Mouse (Mus musculus) testis, adult 2 months (tissue): ENCODE results near the gene Rpl36al. TPM values are rescaled to one million over a fixed set of nuclear protein-coding genes. Genes with fewer than 3 reads are reported as not detected.
A peak's percentile ranks its signal among the peaks of the same experiment; 100 is the strongest.

Experiments
- H3K27ac ChIP-seq: fragments of 200-500 bp; 2 replicates; pipeline ENCODE4 v1.5.1; 2012; ENCODE audit warnings: low read depth, low read length; ENCODE audit not compliant: control insufficient read depth, insufficient read depth
- H3K27me3 ChIP-seq: fragments of 200-500 bp; 2 replicates; pipeline ENCODE4 v1.6.1; 2012; ENCODE audit warnings: mild to moderate bottlenecking, low read length, moderate library complexity; ENCODE audit not compliant: control insufficient read depth, insufficient read depth
- H3K36me3 ChIP-seq: fragments of 200-500 bp; 2 replicates; pipeline ENCODE4 v1.6.1; 2012; ENCODE audit warnings: mild to moderate bottlenecking, low read length; ENCODE audit not compliant: control insufficient read depth, insufficient read depth
- H3K4me1 ChIP-seq: fragments of 200-500 bp; 2 replicates; pipeline ENCODE4 v1.6.1; 2012; ENCODE audit warnings: low read length; ENCODE audit not compliant: control insufficient read depth, insufficient read depth
- H3K4me3 ChIP-seq: fragments of 200-500 bp; 2 replicates; pipeline ENCODE4 v1.5.1; 2012; ENCODE audit warnings: low read depth, mild to moderate bottlenecking, low read length, moderate library complexity, mixed read lengths; ENCODE audit not compliant: control insufficient read depth
- CTCF ChIP-seq: fragments of 200-500 bp; IDR thresholded peaks from 2 replicates; pipeline ENCODE4 v1.5.1; 2012; ENCODE audit warnings: low read depth, mild to moderate bottlenecking, inconsistent platforms, low read length, moderate library complexity; ENCODE audit not compliant: control insufficient read depth, insufficient read depth, insufficient replicate concordance
- POLR2A ChIP-seq: fragments of 200-500 bp; IDR thresholded peaks from 2 replicates; pipeline ENCODE4 v1.6.1; 2012; ENCODE audit warnings: low read depth, mild to moderate bottlenecking, inconsistent platforms, low read length, moderate library complexity; ENCODE audit not compliant: control insufficient read depth
- polyA plus RNA-seq: library from polyadenylated mRNA; depleted of rRNA; stranded (reverse); fragments of >200 nt; gene quantifications from 2 replicates; pipeline ENCODE4 v1.2.3, GENCODE M21; 2012; rRNA removed

The Rpl36al gene
- polyA plus RNA-seq, 1 experiment: 144 TPM

DNA sequence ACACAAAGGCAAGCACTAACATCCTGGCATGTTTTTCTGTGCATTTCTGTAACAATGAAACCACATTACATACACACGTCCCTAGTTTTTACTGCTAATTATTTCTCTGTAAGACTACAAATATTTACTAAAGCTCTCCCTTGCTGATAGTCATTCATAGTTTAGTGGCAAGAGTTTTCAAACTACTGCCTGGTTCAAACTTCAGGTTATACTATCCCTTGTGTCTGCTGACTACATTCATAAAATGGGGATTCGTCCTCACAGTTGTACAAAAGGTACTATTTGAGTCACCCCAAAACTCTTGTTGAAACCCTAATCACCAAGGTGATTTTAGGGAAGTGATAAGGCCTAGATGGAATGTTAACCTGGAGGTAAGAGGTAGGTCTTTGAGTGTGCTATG, 28.0 kb downstream of the Rpl36al start:
- Histone ChIP-seq H3K36me3 (0 out of 2 replicates have a peak, but pooled peaks cover 1% of the 10 kb centered on the region), H3K27me3 (no peaks in the 10 kb centered on the region), H3K4me3 (no peak overlapping the region), H3K27ac (no peak overlapping the region), H3K4me1 (peaks cover 3% of the 10 kb centered on the region; the same call in 1 of the 2 replicates)
- no peak for TF ChIP-seq CTCF
- TF ChIP-seq POLR2A: no peak

- Histone ChIP-seq H3K27me3 (no peaks in the 10 kb centered on the region), H3K4me3 (no peak overlapping the region), H3K27ac (no peak overlapping the region), H3K36me3 (no peaks in the 10 kb centered on the region), H3K4me1 (no peaks in the 10 kb centered on the region)
- no peak for TF ChIP-seq POLR2A
- no peak for TF ChIP-seq CTCF
These were observed 33.8 kb downstream of the Rpl36al start for GRCm38 (mm10) chr12:69150049-69150448.

- peaks cover 8% of the 10 kb centered on the region for H3K4me1 ChIP-seq
- H3K27ac ChIP-seq: 0 out of 2 replicates have a peak overlapping the region, but pooled peaks have one; percentile 12
- TF ChIP-seq CTCF (no peak), POLR2A (no peak)
- no peak overlapping the region for H3K4me3 ChIP-seq
- no peaks in the 10 kb centered on the region for H3K36me3 ChIP-seq
- H3K27me3 ChIP-seq: no peaks in the 10 kb centered on the region
These were observed 36.6 kb downstream of the Rpl36al start for GRCm38 (mm10) chr12:69147166-69147735.

DNA sequence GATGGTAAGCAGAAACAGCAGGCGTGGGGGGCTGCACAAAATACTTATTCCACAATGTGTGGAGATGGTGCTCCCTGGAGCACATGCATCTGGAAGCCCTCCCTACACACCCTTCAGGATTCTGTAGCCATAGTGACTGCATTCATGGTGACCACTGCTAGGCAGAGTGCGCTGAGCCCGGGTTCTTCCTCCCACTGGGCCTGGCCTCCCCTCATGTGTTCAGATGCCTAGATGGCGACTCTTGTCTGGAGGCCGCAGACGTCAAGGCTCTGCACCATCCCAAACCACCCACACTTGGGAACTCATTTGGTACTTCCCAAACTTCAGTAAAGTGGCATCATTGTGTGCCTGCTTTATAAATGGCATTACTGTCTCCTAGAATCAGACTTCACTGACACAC, 40.4 kb downstream of the Rpl36al start:
- no peaks in the 10 kb centered on the region for H3K27me3 ChIP-seq
- peak; percentile 19; the same call in 1 of the 2 replicates for TF ChIP-seq POLR2A
- TF ChIP-seq CTCF: no peak

DNA sequence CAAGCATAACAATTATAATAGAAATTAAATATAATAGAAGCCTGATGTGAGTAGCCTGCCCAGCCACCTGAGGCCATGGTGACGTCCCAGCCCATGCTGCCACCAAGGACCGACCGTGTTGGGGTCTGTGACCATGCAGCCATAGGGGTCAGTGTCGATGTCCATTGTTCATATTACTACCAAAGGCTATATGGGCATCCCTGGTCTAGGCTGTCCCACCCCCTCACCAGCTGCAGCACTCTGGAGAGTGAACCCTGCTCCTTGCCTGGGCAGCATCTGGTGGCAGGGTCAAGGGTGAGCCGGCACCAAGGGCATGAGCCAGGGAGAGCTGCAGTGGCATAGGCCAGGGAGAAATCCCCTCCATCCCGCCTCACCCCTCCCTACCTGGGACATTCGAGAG, 44.0 kb downstream of the Rpl36al start:
- H3K27ac ChIP-seq: no peak overlapping the region
- no peaks in the 10 kb centered on the region for H3K27me3 ChIP-seq
- no peaks in the 10 kb centered on the region for H3K36me3 ChIP-seq
- TF ChIP-seq CTCF: no peak
- no peak for TF ChIP-seq POLR2A
- H3K4me3 ChIP-seq: no peak overlapping the region
- H3K4me1 ChIP-seq: peaks cover 10% of the 10 kb centered on the region

More for the DNA sequence above, 40.4 kb downstream of the Rpl36al start:
- no peak overlapping the region for H3K27ac ChIP-seq
- no peaks in the 10 kb centered on the region for H3K36me3 ChIP-seq
- no peak overlapping the region for H3K4me3 ChIP-seq
- peaks cover 10% of the 10 kb centered on the region for H3K4me1 ChIP-seq

- Histone ChIP-seq H3K4me3 (no peak overlapping the region), H3K36me3 (no peaks in the 10 kb centered on the region), H3K27ac (no peak overlapping the region), H3K27me3 (no peaks in the 10 kb centered on the region), H3K4me1 (peaks cover 8% of the 10 kb centered on the region)
- no peak for TF ChIP-seq POLR2A
- no peak for TF ChIP-seq CTCF
These were observed 44.7 kb downstream of the Rpl36al start for GRCm38 (mm10) chr12:69139201-69139600.

Other genes with a start within 250 kb of the Rpl36al start
- 1,043 and 1,232 TPM in 2 replicates for gene Rps29, start 24.9 kb downstream of the Rpl36al start, polyA plus RNA-seq
- 2.3 and 3.3 TPM in 2 replicates for gene Lrr1, start 15.3 kb downstream of the Rpl36al start, polyA plus RNA-seq
- 10.2 and 12.0 TPM in 2 replicates for gene Mgat2, start 74 bp upstream of the Rpl36al start, polyA plus RNA-seq
- gene Gm49383, start 13.0 kb upstream of the Rpl36al start, polyA plus RNA-seq: 0.11 TPM in 1 of 2 replicates, not detected in the other
- gene Dnaaf2, start 14.3 kb upstream of the Rpl36al start, polyA plus RNA-seq: 22.3 and 28.3 TPM in 2 replicates
- gene Gm49384, start 20.2 kb upstream of the Rpl36al start, polyA plus RNA-seq: 0.11 and 0.20 TPM in 2 replicates
- gene Pole2, start 44.1 kb upstream of the Rpl36al start, polyA plus RNA-seq: 46.0 and 63.4 TPM in 2 replicates
- gene Klhdc1, start 57.1 kb upstream of the Rpl36al start, polyA plus RNA-seq: 66.4 and 82.1 TPM in 2 replicates
- 54.6 and 56.8 TPM in 2 replicates for gene Klhdc2, start 112.6 kb upstream of the Rpl36al start, polyA plus RNA-seq
- gene Nemf, start 173.1 kb upstream of the Rpl36al start, polyA plus RNA-seq: 6.2 and 9.2 TPM in 2 replicates
- 32.4 and 37.2 TPM in 2 replicates for gene Arf6, start 188.1 kb upstream of the Rpl36al start, polyA plus RNA-seq
- gene Gm9887, start 188.4 kb upstream of the Rpl36al start, polyA plus RNA-seq: 26.1 and 49.9 TPM in 2 replicates